Mouse (Mus musculus) hindbrain, embryonic 15.5 days (tissue): ENCODE measurements around the gene Exoc4. TPM values are rescaled to one million over a fixed set of nuclear protein-coding genes. Genes with fewer than 3 reads are reported as not detected.
A peak's percentile ranks its signal among the peaks of the same experiment; 100 is the strongest.

ENCODE experiments used
- ATAC-seq: fragments of 200-750 bp; cut with Nextera tagmentation; 2 replicates; pipeline ENCODE4 v1.8.0; 2017; ENCODE audit warnings: low read depth, moderate number of reproducible peaks, moderate TSS enrichment; ENCODE audit not compliant: low FRiP score
- H3K27ac ChIP-seq: fragments of 300-500 bp; sonication (generic); replicated peaks from 2 replicates; pipeline ENCODE4 v1.5.1; 2015; ENCODE audit warnings: mild to moderate bottlenecking, inconsistent platforms
- H3K27me3 ChIP-seq: fragments of 300-500 bp; sonication (generic); 2 replicates; pipeline ENCODE4 v1.6.1; 2015; ENCODE audit warnings: control low read depth, inconsistent platforms
- H3K36me3 ChIP-seq: fragments of 300-500 bp; sonication (generic); 2 replicates; pipeline ENCODE4 v1.6.1; 2015; ENCODE audit warnings: control low read depth, inconsistent platforms
- H3K4me1 ChIP-seq: fragments of 300-500 bp; sonication (generic); replicated peaks from 2 replicates; pipeline ENCODE4 v1.6.1; 2015; ENCODE audit warnings: control low read depth, inconsistent platforms
- H3K4me2 ChIP-seq: fragments of 300-500 bp; sonication (generic); 2 replicates; pipeline ENCODE4 v1.6.1; 2015; ENCODE audit warnings: moderate library complexity, mild to moderate bottlenecking, inconsistent platforms
- H3K4me3 ChIP-seq: fragments of 300-500 bp; sonication (generic); 2 replicates; pipeline ENCODE4 v1.5.1; 2015; ENCODE audit warnings: mild to moderate bottlenecking, inconsistent platforms
- H3K9ac ChIP-seq: fragments of 300-500 bp; sonication (generic); 2 replicates; pipeline ENCODE4 v1.6.1; 2015; ENCODE audit warnings: inconsistent platforms
- H3K9me3 ChIP-seq: fragments of 300-500 bp; sonication (generic); 2 replicates; pipeline ENCODE4 v1.6.1; 2016; ENCODE audit warnings: control low read depth, inconsistent platforms
- WGBS: fragments of 180-500 bp; shearing (Covaris S2); methylation state at CpG from one replicate; pipeline ENCODE4 v1.1.7; 2015; 5-methylcytosine and 5-hydroxymethylcytosine counted together
- polyA plus RNA-seq: library from polyadenylated mRNA; unstranded; fragments of >200 nt; fragmentation: Nextera tagmentation; extraction: Ambion mirVana; gene quantifications from 2 replicates; pipeline ENCODE4 v1.2.1, GENCODE M21; 2015

Gene Exoc4
- polyA plus RNA-seq, 1 experiment from 2014 or later: 49.6 TPM

DNA sequence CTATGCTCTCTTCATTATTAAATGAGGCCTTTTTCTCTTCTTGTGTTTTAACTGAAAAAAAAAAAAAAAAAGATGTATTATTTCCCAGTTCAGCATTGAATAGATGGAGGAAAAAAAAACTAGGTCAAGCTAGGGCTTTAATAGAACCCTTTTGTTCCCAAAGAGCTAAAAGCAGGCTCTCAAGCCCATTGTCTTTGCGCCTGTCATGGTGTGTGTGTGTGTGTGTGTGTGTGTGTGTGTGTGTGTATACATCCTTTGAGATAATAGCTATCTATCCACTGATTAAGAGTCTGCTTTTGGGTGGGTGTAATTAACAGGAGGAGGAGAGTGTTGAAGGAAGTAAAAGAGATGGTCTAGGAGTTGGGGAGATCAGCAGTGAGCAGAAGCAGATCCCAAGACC, 594.0 kb downstream of the Exoc4 start:
- no peak for ATAC-seq
- 41% methylated on average over 1 of the region's 1 CpGs for WGBS

GRCm38 (mm10) chr6:33859049-33859448, 610.2 kb downstream of the Exoc4 start:
- Histone ChIP-seq H3K4me1 (peaks cover 4% of the 10 kb centered on the region), H3K27ac (no peak overlapping the region), H3K9me3 (no peaks in the 10 kb centered on the region), H3K36me3 (no peaks in the 10 kb centered on the region), H3K9ac (no peak overlapping the region), H3K4me2 (no peak overlapping the region), H3K4me3 (no peak overlapping the region), H3K27me3 (no peaks in the 10 kb centered on the region)
- no peak for ATAC-seq
- 68% methylated on average over 3 of the region's 3 CpGs for WGBS

More for the DNA sequence above, 594.0 kb downstream of the Exoc4 start:
- Histone ChIP-seq H3K27ac (no peak overlapping the region), H3K4me3 (no peak overlapping the region), H3K9ac (no peak overlapping the region), H3K4me2 (no peak overlapping the region), H3K36me3 (no peaks in the 10 kb centered on the region), H3K27me3 (no peaks in the 10 kb centered on the region), H3K4me1 (no peaks in the 10 kb centered on the region), H3K9me3 (no peaks in the 10 kb centered on the region)

DNA sequence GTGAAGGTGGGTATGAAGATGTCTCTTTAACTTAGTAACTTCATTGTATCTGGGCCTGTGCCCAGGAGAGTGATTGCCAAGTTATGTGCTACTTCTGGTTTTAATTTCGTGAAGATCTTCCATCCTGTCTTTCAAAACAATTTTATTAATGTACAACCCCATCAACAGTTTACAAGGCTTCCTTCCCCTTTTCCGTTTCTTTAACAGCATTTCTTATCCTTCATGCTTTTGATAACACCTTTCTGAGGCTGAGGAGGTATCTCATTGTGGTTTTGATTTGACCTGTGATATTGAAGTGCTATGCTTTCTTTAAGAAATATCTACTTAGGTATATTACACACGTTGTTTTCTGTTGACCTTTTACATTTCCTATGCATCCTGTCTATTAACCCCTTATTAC, 616.9 kb downstream of the Exoc4 start:
- H3K36me3 ChIP-seq: no peaks in the 10 kb centered on the region
- H3K4me2 ChIP-seq: no peak overlapping the region
- no peak overlapping the region for H3K4me3 ChIP-seq
- H3K9ac ChIP-seq: no peak overlapping the region
- 82% methylated on average over 3 of the region's 3 CpGs for WGBS
- no peaks in the 10 kb centered on the region for H3K9me3 ChIP-seq
- H3K27ac ChIP-seq: no peak overlapping the region
- peaks cover 13% of the 10 kb centered on the region for H3K4me1 ChIP-seq
- no peak for ATAC-seq
- no peaks in the 10 kb centered on the region for H3K27me3 ChIP-seq

DNA sequence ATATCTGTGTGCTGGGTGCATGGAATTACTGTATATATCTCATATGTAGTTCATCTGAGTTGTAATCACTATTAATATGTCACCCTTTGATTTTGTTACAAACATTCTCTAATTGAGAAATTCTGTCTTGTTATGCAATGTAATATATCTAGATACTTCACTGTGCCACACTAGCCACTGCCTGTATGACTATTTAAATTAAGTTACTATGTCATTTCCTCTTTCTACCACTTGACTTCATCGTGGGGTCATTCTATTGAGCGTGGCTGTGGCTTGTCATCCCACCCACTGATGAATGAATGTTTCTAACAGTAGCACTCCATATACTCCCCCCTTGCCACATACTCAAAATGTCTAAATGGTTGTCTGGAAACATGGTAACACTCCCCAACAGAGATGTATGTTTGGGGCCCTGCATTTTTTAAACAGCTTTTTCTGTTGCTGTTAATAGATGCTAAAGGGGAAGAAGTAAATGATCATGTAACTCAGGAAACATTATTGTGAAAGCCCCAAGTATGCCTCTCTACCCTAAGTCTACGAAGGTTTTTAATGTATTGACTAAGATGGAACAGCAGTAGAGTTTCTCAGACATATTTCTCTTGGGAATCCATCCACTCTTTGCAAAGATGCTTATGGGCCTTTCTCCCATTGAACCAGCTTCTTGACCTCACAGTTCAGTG, 618.2 kb downstream of the Exoc4 start:
- WGBS: 76% methylated on average over 3 of the region's 3 CpGs
- Histone ChIP-seq H3K4me1 (peaks cover 25% of the 10 kb centered on the region), H3K4me3 (no peak overlapping the region), H3K36me3 (no peaks in the 10 kb centered on the region), H3K4me2 (no peak overlapping the region), H3K27ac (no peak overlapping the region), H3K9ac (no peak overlapping the region), H3K27me3 (no peaks in the 10 kb centered on the region), H3K9me3 (no peaks in the 10 kb centered on the region)
- no peak for ATAC-seq

DNA sequence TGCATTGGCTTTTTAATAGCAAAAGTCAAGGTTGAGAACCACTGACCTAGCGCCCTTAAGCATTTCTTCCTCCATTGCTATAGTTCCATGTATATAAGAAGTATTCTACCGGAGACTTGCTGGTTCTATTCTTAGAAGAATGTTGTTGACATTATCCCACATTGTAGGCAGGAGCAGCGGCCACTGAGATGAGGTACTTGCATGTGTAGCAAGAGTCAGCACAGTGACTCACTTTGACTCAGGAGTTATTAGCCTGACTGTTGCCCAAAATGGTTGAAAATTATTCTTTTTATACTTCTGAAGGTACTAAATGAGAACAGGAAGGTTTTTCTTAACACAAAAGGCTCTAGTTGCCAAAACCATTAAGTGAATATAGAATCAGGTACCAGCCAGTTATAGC, 620.4 kb downstream of the Exoc4 start:
- WGBS: 89% methylated on average over 3 of the region's 3 CpGs

GRCm38 (mm10) chr6:33870468-33871142, 621.7 kb downstream of the Exoc4 start:
- Histone ChIP-seq H3K27me3 (no peaks in the 10 kb centered on the region), H3K27ac (peak overlapping the region; percentile 48), H3K4me2 (peak overlapping the region; percentile 5; the same call in 1 of the 2 replicates), H3K9ac (no peak overlapping the region), H3K9me3 (no peaks in the 10 kb centered on the region), H3K4me1 (peaks cover 28% of the 10 kb centered on the region), H3K4me3 (no peak overlapping the region), H3K36me3 (no peaks in the 10 kb centered on the region)
- ATAC-seq: 0 out of 2 replicates have a peak, but pooled peaks have one; percentile 45
- WGBS: 36% methylated on average over 9 of the region's 9 CpGs

More for the DNA sequence above, 620.4 kb downstream of the Exoc4 start:
- Histone ChIP-seq H3K27me3 (no peaks in the 10 kb centered on the region), H3K9me3 (no peaks in the 10 kb centered on the region), H3K9ac (no peak overlapping the region), H3K4me2 (no peak overlapping the region), H3K4me1 (peaks cover 28% of the 10 kb centered on the region), H3K4me3 (no peak overlapping the region), H3K36me3 (no peaks in the 10 kb centered on the region), H3K27ac (no peak overlapping the region; the same call in 1 of the 2 replicates)
- no peak for ATAC-seq

DNA sequence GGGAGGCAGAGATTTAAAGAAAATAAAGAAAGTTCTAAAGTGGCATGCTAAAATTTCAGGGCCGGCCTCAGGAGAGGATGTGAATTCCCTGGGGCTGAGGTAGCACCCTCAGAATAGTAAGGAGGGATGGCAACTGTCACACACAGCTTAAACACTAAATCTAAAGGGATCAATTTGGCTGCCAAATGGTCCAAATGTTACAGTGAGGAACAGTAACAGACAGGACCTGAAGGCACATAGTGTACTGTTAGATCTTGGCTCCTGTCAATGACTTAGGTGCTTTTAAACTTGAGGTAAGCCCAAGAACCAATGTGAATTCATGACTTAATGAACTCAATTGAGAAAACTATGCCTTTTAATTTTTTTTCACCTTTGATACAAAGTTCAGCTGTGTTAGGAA, 622.4 kb downstream of the Exoc4 start:
- Histone ChIP-seq H3K36me3 (no peaks in the 10 kb centered on the region), H3K4me2 (no peak overlapping the region), H3K9ac (no peak overlapping the region), H3K4me3 (no peak overlapping the region), H3K9me3 (no peaks in the 10 kb centered on the region), H3K4me1 (peaks cover 28% of the 10 kb centered on the region), H3K27ac (no peak overlapping the region), H3K27me3 (no peaks in the 10 kb centered on the region)
- no peak for ATAC-seq
- 78% methylated on average over 1 of the region's 1 CpGs for WGBS

DNA sequence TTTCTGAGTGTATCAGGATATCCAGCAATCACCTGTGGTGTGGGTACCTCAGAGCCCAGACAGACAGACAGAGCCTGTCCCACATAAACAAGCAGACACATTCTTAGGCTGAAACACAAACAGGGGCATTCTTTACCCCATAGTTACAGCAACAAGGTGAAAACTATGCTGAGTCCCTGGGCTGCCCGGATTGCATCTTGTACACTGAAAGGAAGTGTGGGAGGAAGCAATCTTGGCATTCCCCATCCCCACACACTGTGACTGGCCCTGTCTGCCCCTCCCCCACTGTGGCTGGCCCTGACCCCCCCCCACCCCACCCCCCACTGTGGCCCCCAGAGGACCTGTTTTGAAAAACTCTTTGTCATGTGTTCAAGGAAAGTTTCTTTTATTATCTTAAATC, 623.3 kb downstream of the Exoc4 start:
- no peak overlapping the region for H3K4me2 ChIP-seq
- no peaks in the 10 kb centered on the region for H3K27me3 ChIP-seq
- no peaks in the 10 kb centered on the region for H3K9me3 ChIP-seq
- 17% methylated on average over 1 of the region's 1 CpGs for WGBS
- no peaks in the 10 kb centered on the region for H3K36me3 ChIP-seq
- H3K9ac ChIP-seq: no peak overlapping the region
- H3K4me3 ChIP-seq: no peak overlapping the region
- H3K27ac ChIP-seq: no peak overlapping the region
- peaks cover 28% of the 10 kb centered on the region for H3K4me1 ChIP-seq
- ATAC-seq: peak; percentile 56; the same call in 1 of the 2 replicates

- no peaks in the 10 kb centered on the region for H3K27me3 ChIP-seq
- peaks cover 28% of the 10 kb centered on the region for H3K4me1 ChIP-seq
- ATAC-seq: no peak
- H3K9ac ChIP-seq: no peak overlapping the region
- H3K4me2 ChIP-seq: no peak overlapping the region
- H3K9me3 ChIP-seq: no peaks in the 10 kb centered on the region
- 75% methylated on average over 5 of the region's 5 CpGs for WGBS
- H3K4me3 ChIP-seq: no peak overlapping the region
- no peaks in the 10 kb centered on the region for H3K36me3 ChIP-seq
- no peak overlapping the region for H3K27ac ChIP-seq
Observed at GRCm38 (mm10) chr6:33873000-33873399, 624.1 kb downstream of the Exoc4 start.

- no peak overlapping the region for H3K4me3 ChIP-seq
- no peak overlapping the region for H3K4me2 ChIP-seq
- 49% methylated on average over 8 of the region's 8 CpGs for WGBS
- H3K9me3 ChIP-seq: no peaks in the 10 kb centered on the region
- peaks cover 28% of the 10 kb centered on the region for H3K4me1 ChIP-seq
- no peaks in the 10 kb centered on the region for H3K36me3 ChIP-seq
- no peak overlapping the region for H3K9ac ChIP-seq
- H3K27me3 ChIP-seq: no peaks in the 10 kb centered on the region
- ATAC-seq: peak; percentile 65; the same call in 1 of the 2 replicates
- no peak overlapping the region for H3K27ac ChIP-seq
Observed at GRCm38 (mm10) chr6:33874291-33875014, 625.6 kb downstream of the Exoc4 start.

- 80% methylated on average over 9 of the region's 9 CpGs for WGBS
- Histone ChIP-seq H3K4me2 (no peak overlapping the region), H3K27me3 (no peaks in the 10 kb centered on the region), H3K36me3 (no peaks in the 10 kb centered on the region), H3K9ac (no peak overlapping the region), H3K4me1 (0 out of 2 replicates have a peak, but pooled peaks cover 3% of the 10 kb centered on the region), H3K27ac (no peak overlapping the region), H3K4me3 (no peak overlapping the region), H3K9me3 (no peaks in the 10 kb centered on the region)
- ATAC-seq: no peak
Observed at GRCm38 (mm10) chr6:33884141-33884683, 635.3 kb downstream of the Exoc4 start.

GRCm38 (mm10) chr6:33886941-33887340, 638.1 kb downstream of the Exoc4 start:
- H3K9ac ChIP-seq: no peak overlapping the region
- no peaks in the 10 kb centered on the region for H3K27me3 ChIP-seq
- ATAC-seq: no peak
- no peaks in the 10 kb centered on the region for H3K36me3 ChIP-seq
- no peak overlapping the region for H3K4me3 ChIP-seq
- 0 out of 2 replicates have a peak, but pooled peaks cover 3% of the 10 kb centered on the region for H3K4me1 ChIP-seq
- H3K27ac ChIP-seq: no peak overlapping the region; the same call in 1 of the 2 replicates
- WGBS: 94% methylated on average over 2 of the region's 2 CpGs
- H3K9me3 ChIP-seq: no peaks in the 10 kb centered on the region
- no peak overlapping the region for H3K4me2 ChIP-seq
